Mouse (Mus musculus): ENCODE data around the gene Ikbke.

GRCm38 (mm10) chr1:131206342-131206741 lies 73.1 kb downstream of the Ikbke start:
- no peak for TF ChIP-seq CTCF (conservative IDR thresholded peaks at IDR 0.05; ENCODE audit: low read length)
- TF ChIP-seq NANOG (IDR thresholded peaks at IDR 0.05; ENCODE audit: borderline replicate concordance, low read length): no peak
